Mouse (Mus musculus): Measurements from ENCODE around the gene Cyp1a1.

DNA sequence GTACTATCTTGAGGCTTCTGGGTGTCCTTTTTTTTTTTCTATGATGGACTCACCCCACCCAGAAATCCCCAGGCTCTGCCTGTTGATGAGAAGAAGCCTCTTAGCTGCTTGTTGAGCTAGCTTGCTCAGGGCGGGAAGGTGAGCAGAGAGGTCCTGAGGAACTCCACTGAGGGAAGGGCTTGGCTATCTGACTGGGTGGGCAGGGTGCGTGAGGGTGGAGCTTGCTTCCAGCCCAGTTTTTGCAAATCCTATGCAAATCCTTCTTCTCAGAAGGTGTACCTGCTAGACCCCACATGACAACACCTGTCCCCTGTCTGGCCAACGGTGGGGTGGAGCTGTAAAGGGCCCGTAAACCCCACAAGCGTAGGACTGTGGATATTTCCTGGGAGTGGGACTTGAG, 34.4 kb upstream of the Cyp1a1 start, which contains the start of gene Csk:
- TF ChIP-seq CTCF (IDR thresholded peaks at IDR 0.05; ENCODE audit: borderline replicate concordance, insufficient read depth, low read length) (no peak), POLR2A (IDR thresholded peaks at IDR 0.05; ENCODE audit: low read depth, low read length) (no peak)

Data from embryonic fibroblast, embryonic 13.5 days (primary cell).